Mouse (Mus musculus) bone marrow, adult 2 months (tissue): ENCODE results near the gene Gmps. TPM values are rescaled to one million over a fixed set of nuclear protein-coding genes. Genes with fewer than 3 reads are reported as not detected.

Experiments used
- H3K27ac ChIP-seq: fragments of 200-500 bp; 2 replicates; pipeline ENCODE4 v1.5.1; 2012; ENCODE audit warnings: low read depth, mild to moderate bottlenecking, control low read depth, inconsistent platforms, low read length; ENCODE audit not compliant: control insufficient read depth, poor library complexity, insufficient read depth
- H3K4me1 ChIP-seq: fragments of 200-500 bp; 2 replicates; pipeline ENCODE4 v1.6.1; 2011; ENCODE audit warnings: low read length; ENCODE audit not compliant: control insufficient read depth, insufficient read depth
- H3K4me3 ChIP-seq: fragments of 200-500 bp; replicated peaks from 2 replicates; pipeline ENCODE3; 2011; ENCODE audit warnings: mild to moderate bottlenecking, low read depth, low read length, control low read depth; ENCODE audit not compliant: control insufficient read depth
- CTCF ChIP-seq: fragments of 200-500 bp; IDR thresholded peaks from 2 replicates; pipeline ENCODE4 v1.5.1; 2011; ENCODE audit warnings: low read length, control low read depth; ENCODE audit not compliant: control insufficient read depth, insufficient read depth
- POLR2A ChIP-seq: fragments of 200-500 bp; IDR thresholded peaks from 2 replicates; pipeline ENCODE4 v1.6.1; 2011; ENCODE audit warnings: low read depth, mild to moderate bottlenecking, control low read depth, low read length, borderline replicate concordance; ENCODE audit not compliant: control insufficient read depth
- WGBS: fragments of 180-500 bp; shearing (Covaris S2); methylation state at CpG from one replicate; pipeline ENCODE4 v1.1.7; 2018; 5-methylcytosine and 5-hydroxymethylcytosine counted together
- polyA plus RNA-seq: library from polyadenylated mRNA; stranded (reverse); fragments of >200 nt; gene quantifications from 2 replicates; pipeline ENCODE4 v1.2.4, GENCODE M21; 2011; ENCODE audit warnings: low replicate concordance; ENCODE audit not compliant: missing spikeins, insufficient read depth, insufficient read length

Gmps gene
- polyA plus RNA-seq, 1 experiment, result 7.9 TPM

DNA sequence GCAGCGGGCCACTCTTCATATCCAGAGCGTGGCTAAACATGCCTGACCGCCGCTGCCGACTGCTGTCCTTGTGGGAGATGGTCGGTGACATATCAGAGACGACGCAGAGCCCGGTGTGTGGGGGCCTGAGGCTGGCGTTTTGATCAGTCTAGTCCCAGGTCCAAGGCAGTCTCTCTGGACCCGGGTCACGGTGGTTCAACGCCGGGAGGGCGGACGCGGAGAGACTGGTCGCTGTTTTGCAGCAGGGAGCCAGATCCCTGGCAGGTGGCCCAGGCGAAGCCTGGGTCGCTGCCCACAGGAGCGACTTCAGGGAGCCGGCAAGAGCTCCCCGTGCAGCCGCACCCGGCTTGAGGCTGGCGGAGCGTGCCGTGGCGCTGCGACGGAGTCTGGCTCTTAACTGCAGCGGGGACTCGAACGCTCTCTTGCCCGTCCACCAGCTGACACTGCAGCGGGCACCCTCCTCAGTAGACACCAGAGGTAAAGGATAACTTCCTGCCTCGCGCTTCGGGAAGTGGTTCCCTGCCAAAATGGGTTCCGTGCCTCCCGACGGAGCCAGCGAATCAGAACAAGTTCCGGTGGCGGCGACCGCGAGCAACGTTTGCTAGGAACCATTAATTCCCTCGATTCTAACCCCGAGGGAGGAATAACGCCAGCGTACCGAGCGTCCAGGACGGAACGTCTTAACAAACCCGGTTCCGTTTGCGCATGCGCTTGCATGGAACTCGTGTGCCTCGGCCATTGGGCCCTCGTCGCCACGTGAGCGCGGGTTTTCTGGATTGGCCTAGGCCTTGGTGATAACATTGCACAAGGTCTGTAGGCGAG is 11.6 kb upstream of the Gmps start, which contains the start of gene Slc33a1:
Gene Slc33a1 (minus strand): TSS at position 669 of the 822 bp plus-strand sequence.
- TF ChIP-seq POLR2A (peak; percentile 69; the same call in 1 of the 2 replicates), CTCF (no peak)
- H3K27ac ChIP-seq, result peak within 1 kb of the TSS; percentile 80
- H3K4me1 ChIP-seq, result no peaks in the 10 kb centered on the region; the same call in 1 of the 2 replicates
- peak within 1 kb of the TSS; percentile 94 for H3K4me3 ChIP-seq
- under 1% methylated on average over 69 of the region's 69 CpGs for WGBS

DNA sequence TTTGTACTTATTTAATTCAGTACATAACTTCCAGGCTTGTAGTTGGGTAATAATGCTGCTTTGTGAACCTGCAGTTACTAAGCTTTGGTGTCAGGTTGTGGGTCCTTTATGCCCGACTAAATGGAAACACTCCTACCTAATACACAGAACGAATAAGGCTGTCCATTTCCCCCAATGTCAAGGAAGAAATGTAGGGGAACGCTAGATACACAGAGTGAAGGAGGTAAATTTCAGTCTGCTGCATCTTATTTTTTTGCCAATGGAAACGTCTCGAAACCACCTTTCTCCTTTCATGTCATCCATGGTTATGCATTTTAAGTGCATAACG is 11.0 kb upstream of the Gmps start:
- Histone ChIP-seq H3K27ac (no peak overlapping the region), H3K4me3 (peak overlapping the region; percentile 94), H3K4me1 (no peaks in the 10 kb centered on the region; the same call in 1 of the 2 replicates)
- 81% methylated on average over 6 of the region's 6 CpGs for WGBS
- no peak for TF ChIP-seq POLR2A
- TF ChIP-seq CTCF, result no peak

DNA sequence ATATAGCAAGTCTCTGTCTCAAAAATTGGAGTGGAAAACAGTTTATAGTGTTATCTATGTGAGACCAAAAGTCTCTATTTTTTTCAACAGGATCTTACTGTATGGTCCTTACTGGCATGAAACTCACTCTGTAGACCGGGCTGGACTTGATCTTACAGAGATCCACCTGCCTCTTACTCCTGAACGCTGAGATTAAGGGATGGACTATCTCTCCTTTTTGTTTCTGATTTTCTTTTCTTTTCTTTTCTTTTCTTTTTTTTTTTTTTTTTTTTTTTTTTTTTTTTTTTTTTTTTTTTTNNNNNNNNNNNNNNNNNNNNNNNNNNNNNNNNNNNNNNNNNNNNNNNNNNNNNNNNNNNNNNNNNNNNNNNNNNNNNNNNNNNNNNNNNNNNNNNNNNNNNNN is 10.0 kb upstream of the Gmps start:
- WGBS, result 71% methylated on average over 2 of the region's 2 CpGs
- no peaks in the 10 kb centered on the region; the same call in 1 of the 2 replicates for H3K4me1 ChIP-seq
- no peak overlapping the region for H3K4me3 ChIP-seq
- TF ChIP-seq POLR2A (no peak), CTCF (no peak)
- H3K27ac ChIP-seq, result no peak overlapping the region

DNA sequence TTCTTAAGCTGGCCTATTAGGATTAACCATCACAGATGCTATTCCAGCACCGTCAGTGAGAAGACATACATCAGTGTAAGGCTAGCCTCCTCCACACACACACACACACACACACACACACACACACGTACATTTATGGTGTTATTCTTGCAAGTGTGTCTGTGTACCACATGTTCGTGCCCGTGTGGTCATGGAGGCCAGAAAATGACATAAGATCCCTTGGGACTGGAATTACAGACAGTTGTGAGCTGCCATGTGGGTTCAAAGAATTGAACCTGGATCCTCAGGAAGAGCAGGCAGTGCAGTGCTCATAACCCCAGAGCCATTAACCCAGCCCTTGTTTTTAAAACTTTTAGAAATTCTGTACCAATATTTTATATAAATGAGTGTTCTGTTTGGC is 2.0 kb downstream of the Gmps start:
- TF ChIP-seq CTCF (no peak), POLR2A (no peak)
- H3K27ac ChIP-seq, result no peak overlapping the region
- WGBS, result 78% methylated on average over 4 of the region's 4 CpGs
- H3K4me3 ChIP-seq, result no peak overlapping the region
- peaks cover 2% of the 10 kb centered on the region; the same call in 1 of the 2 replicates for H3K4me1 ChIP-seq

DNA sequence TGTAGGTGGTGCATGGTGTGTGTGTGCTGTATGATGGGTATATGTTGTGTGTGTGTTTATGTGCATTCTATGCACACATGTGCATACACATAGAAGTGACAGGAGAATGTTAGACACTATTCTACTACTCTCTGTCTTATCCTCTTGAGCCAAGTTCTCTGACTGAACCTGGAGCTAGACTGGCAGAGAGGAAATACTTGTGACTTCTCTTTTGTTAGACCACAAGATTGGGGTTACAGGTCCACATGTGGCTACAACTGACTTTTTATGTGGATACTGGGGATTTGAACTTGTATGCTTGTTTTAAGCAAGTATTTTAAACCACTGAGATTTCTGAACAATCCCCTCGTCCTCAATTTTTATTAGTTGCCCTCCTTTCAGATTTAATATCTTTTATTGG is 10.8 kb downstream of the Gmps start:
- Histone ChIP-seq H3K4me3 (no peak overlapping the region), H3K27ac (no peak overlapping the region), H3K4me1 (no peaks in the 10 kb centered on the region)
- WGBS, result 78% methylated on average over 1 of the region's 1 CpGs
- no peak for TF ChIP-seq POLR2A
- TF ChIP-seq CTCF, result no peak

DNA sequence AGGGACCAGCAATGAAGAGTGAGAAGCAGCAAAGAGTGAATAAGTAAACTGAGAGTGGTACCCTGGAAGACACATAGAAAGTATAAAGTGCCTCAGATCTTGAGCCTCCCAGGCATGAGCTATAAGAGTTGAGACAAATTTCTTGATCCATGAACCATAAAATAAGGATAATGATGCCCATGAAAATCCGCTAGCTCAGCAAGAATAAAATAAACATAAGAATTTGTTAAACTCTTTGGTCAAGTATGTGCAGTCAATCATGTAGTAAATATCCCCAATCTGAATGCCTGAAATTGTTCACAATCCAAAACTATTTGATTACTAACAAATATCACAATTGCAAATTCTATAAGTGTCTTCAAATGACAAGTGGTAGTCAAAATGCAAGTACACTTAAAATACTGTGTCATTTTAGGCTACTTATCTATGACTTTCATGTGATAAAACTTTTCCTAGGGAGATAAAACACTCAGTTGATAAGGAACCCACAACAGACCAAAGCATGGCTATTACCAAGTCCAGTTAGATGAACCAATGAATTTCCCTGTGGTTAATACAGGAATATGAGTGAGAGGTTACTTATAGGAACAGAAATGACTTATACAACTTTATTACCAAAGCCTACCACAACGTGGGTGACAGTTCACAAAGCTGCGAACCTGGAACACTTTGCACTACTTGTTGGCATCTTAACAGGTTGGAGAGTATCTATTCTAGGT is 13.0 kb downstream of the Gmps start:
- Histone ChIP-seq H3K4me1 (no peaks in the 10 kb centered on the region), H3K27ac (no peak overlapping the region), H3K4me3 (no peak overlapping the region)
- no peak for TF ChIP-seq POLR2A
- TF ChIP-seq CTCF, result no peak
- WGBS, result 82% methylated on average over 3 of the region's 3 CpGs

DNA sequence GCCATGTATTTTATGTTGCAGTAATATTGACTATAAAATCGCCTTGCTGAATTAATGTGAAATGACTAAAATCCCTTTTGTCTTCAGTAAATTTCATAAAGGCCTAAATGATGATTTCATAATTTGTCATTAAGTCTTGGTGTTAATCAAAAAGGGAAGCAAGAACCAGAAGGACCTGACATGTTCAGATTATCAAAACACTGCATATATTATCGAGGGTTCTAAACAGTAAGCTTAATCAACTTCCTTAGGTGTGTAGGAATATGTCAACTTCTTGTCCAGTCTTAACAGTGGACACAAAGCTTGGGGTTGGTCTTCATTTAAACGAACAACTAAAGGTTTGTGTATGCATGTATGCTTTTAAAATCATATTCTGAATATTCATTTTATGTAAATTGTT is 45.5 kb downstream of the Gmps start:
- WGBS, result 72% methylated on average over 3 of the region's 3 CpGs

DNA sequence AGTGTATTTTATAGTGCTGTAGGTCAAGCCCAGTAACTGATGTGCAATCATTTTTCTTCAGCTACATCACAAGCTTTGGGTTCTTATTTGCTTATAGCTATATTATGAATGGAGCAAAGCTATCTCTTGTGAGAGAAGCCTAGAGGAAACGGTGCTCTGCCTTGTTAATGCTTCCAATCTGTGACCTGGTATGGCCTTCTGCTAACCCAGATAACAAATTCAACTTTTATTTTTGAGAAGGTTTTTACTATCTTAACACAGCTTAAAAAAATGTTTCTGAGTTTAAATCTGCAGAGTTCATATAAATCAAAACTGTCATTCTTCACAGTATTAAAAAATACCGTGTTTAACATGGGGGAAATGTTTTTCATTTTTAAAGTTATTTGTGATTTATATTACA is 46.0 kb downstream of the Gmps start:
- Histone ChIP-seq H3K27ac (no peak overlapping the region), H3K4me1 (no peaks in the 10 kb centered on the region), H3K4me3 (no peak overlapping the region)
- TF ChIP-seq CTCF (no peak), POLR2A (no peak)
- WGBS, result 69% methylated on average over 2 of the region's 2 CpGs

More for the DNA sequence above, 45.5 kb downstream of the Gmps start:
- Histone ChIP-seq H3K27ac (no peak overlapping the region), H3K4me3 (no peak overlapping the region), H3K4me1 (no peaks in the 10 kb centered on the region)
- TF ChIP-seq CTCF (no peak), POLR2A (no peak)

DNA sequence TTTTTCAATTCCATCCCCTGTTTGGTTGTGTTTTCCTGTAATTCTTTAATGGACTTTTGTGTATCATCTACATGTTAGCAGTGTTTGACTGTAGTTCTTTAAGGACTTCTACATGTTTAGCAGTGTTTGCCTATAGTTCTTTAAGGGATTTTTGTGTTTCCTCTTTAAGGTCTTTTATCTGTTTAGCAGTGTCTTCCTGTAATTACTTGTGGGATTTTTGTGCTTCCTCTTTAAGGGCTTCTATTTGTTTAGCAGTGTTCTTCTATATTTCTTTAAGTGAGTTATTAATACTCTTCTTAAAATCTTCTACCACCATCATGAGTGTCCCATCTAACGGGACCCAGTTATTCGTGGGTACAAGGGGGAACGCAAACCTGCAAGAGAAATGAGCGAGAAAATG is 53.9 kb downstream of the Gmps start:
- Histone ChIP-seq H3K27ac (no peak overlapping the region), H3K4me1 (no peaks in the 10 kb centered on the region), H3K4me3 (no peak overlapping the region)
- TF ChIP-seq CTCF, result no peak
- TF ChIP-seq POLR2A, result no peak
- 91% methylated on average over 4 of the region's 4 CpGs for WGBS
